Mouse (Mus musculus) embryonic facial prominence, embryonic 14.5 days (tissue): ENCODE data around the gene Tsga13. TPM values are rescaled to one million over a fixed set of nuclear protein-coding genes. Genes with fewer than 3 reads are reported as not detected.
A peak's percentile ranks its signal among the peaks of the same experiment; 100 is the strongest.

Source experiments
- ATAC-seq: fragments of 200-750 bp; cut with Nextera tagmentation; 2 replicates; pipeline ENCODE4 v1.8.0; 2017; ENCODE audit warnings: low read depth, moderate number of reproducible peaks, moderate TSS enrichment
- DNase-seq: peaks from one replicate; pipeline ENCODE4 v3.0.0-alpha.2; 2015; ENCODE audit warnings: low spot score
- H3K27ac ChIP-seq: fragments of 300-500 bp; sonication (generic); replicated peaks from 2 replicates; pipeline ENCODE4 v1.5.1; 2014; ENCODE audit warnings: low read depth, mild to moderate bottlenecking, low read length, moderate library complexity
- H3K27me3 ChIP-seq: fragments of 300-500 bp; sonication (generic); replicated peaks from 2 replicates; pipeline ENCODE4 v1.6.1; 2014; ENCODE audit warnings: low read length; ENCODE audit not compliant: control insufficient read depth, insufficient read depth
- H3K36me3 ChIP-seq: fragments of 300-500 bp; sonication (generic); 2 replicates; pipeline ENCODE4 v1.6.1; 2014; ENCODE audit warnings: low read length, mixed read lengths; ENCODE audit not compliant: control insufficient read depth, insufficient read depth
- H3K4me1 ChIP-seq: fragments of 300-500 bp; sonication (generic); 2 replicates; pipeline ENCODE4 v1.6.1; 2014; ENCODE audit warnings: antibody characterized with exemption, low read length; ENCODE audit not compliant: control insufficient read depth, insufficient read depth
- H3K4me2 ChIP-seq: fragments of 300-500 bp; sonication (generic); 2 replicates; pipeline ENCODE4 v1.6.1; 2014; ENCODE audit warnings: low read depth, mild to moderate bottlenecking, low read length, moderate library complexity, mixed read lengths
- H3K4me3 ChIP-seq: fragments of 300-500 bp; sonication (generic); 2 replicates; pipeline ENCODE4 v1.5.1; 2014; ENCODE audit warnings: low read depth, mild to moderate bottlenecking, low read length
- H3K9ac ChIP-seq: fragments of 300-500 bp; sonication (generic); 2 replicates; pipeline ENCODE4 v1.6.1; 2014; ENCODE audit warnings: low read depth, mild to moderate bottlenecking, low read length, moderate library complexity, mixed read lengths
- H3K9me3 ChIP-seq: fragments of 300-500 bp; sonication (generic); 2 replicates; pipeline ENCODE4 v1.6.1; 2016; ENCODE audit warnings: low read length; ENCODE audit not compliant: control insufficient read depth
- WGBS: fragments of 180-500 bp; shearing (Covaris S2); extraction: QIAGEN DNeasy Blood & Tissue Kit; methylation state at CpG from one replicate; pipeline ENCODE4 v1.1.7; 2014; 5-methylcytosine and 5-hydroxymethylcytosine counted together
- polyA plus RNA-seq: library from polyadenylated mRNA; unstranded; fragments of >200 nt; fragmentation: Nextera tagmentation; extraction: Ambion mirVana; gene quantifications from 2 replicates; pipeline ENCODE4 v1.2.1, GENCODE M21; 2014

The Tsga13 gene
- 0.29 and 0.30 TPM in 2 replicates for polyA plus RNA-seq

DNA sequence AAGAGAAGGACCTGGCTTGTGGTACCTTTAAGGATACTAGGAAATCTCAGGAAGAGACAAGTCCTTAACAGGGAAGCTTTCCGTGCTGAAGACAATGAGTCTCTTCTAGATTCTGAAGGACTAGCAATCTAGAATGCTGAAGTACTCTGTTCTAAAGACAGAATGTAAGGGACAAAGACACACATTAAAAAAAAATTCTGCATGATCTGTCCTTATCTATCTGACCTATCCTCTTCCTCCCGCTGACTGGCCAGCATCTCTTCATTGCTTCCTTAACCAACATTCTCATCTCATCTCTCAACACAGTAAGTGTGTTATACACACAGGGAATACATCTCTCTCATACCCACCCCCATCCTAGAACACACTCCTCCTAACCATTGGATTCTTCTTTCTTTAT lies at the start of gene Tsga13:
Gene Tsga13, minus strand, starts transcription at position 101 of the 400 bp plus-strand sequence.
- DNase-seq (no peak), ATAC-seq (no peak)
- no peaks in the 10 kb centered on the region for H3K4me1 ChIP-seq
- no peak within 1 kb of the TSS for H3K4me3 ChIP-seq
- H3K9ac ChIP-seq = no peak within 1 kb of the TSS
- 98% methylated on average over 2 of the region's 2 CpGs for WGBS
- no peak within 1 kb of the TSS for H3K4me2 ChIP-seq
- no peaks in the 10 kb centered on the region for H3K36me3 ChIP-seq
- H3K9me3 ChIP-seq = no peaks in the 10 kb centered on the region
- H3K27me3 ChIP-seq = no peaks in the 10 kb centered on the region
- H3K27ac ChIP-seq = no peak within 1 kb of the TSS

DNA sequence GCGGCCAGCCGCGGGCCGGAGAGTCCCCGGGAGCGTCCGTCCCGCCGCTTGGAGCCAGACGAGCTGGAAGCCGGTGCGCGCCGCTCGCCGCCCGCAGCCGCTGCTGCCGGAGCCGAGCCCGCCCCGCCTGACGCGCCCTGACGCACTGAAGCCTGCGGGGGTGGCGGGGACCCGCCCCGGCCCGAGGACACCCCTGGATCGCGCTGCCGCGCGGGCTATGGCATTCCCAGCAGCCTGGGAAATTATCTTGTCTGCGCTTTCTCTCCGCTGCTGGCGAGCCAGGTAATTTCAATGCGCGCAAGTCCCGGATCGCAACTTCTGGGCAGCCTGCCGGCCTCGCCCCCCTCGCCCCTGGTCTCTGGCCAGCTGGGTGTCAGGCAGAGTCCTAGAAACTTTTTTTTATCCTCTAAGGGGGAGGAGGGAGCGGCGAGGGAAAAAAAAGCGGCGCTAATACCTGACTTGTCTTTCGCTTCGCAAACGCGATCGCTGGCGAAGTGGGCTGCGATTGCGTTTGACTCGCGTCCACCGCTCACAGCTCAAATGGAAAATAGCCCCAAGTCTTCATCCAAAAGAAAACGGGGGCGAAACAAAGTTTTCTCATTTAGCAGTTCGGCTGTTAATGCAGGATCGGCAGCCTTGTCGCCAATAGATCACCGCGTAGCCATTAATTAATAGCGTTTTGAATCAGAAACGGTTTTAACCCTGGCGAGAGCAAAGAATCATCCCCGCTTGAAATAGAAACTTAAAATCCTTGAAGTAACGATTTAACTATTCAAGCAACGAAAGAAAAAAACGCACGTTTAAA lies 43.6 kb upstream of the Tsga13 start, which contains the start of gene Klf14:
Gene Klf14, minus strand, starts transcription at position 343 of the 805 bp plus-strand sequence.
- Histone ChIP-seq H3K27me3 (peaks cover 60% of the 10 kb centered on the region), H3K4me3 (peak within 1 kb of the TSS; percentile 61), H3K9ac (peak within 1 kb of the TSS; percentile 62), H3K4me1 (no peaks in the 10 kb centered on the region), H3K36me3 (no peaks in the 10 kb centered on the region; the same call in 1 of the 2 replicates), H3K4me2 (peak within 1 kb of the TSS; percentile 73), H3K9me3 (peaks cover 40% of the 10 kb centered on the region), H3K27ac (peak within 1 kb of the TSS; percentile 70)
- WGBS = under 1% methylated on average over 63 of the region's 75 CpGs
- ATAC-seq (peak; percentile 63; the same call in 1 of the 2 replicates), DNase-seq (peak; percentile 73)

DNA sequence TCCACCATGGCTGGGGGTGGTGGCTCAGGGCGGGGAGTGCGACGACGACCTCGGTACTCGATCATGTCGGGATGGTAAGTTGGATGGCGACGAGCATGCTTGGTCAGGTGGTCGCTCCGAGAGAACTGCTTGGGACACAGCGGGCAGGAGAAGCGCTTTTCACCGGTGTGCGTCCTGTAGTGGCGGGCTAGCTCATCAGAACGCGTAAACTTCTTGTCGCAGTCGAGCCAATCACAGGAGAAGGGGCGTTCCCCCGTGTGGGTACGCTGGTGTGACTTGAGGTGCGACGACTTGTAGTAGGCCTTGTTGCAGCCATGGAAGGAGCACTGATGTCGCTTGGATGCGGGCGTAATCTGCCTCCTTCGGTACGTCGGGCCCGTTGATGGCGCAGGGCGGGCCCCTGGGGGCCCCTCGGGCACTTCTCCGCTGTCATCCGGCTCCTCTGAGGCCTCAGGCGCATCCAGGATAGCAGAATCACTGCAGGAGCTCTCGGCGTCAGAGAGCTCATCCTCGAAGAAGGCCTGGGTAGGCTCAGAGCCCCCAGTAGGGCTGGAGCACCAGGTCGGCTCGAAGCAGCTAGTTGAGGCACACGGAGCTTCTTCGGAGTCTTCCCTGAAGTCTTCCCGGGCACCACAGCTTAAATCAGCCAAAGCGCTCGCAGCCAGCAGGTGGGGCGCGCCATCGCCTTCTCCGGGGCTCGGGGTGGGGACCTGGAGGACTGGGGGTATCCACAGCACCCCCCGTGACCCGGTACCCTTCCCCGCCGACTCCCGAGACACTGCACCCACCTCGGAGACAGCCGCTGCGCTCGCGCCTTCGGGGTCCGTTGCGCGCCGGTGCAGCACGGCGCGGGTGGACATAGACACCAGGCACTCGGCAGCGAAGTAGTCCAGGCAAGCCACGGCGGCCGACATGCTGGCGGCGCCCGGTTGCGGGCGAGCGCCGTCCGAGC lies 42.7 kb upstream of the Tsga13 start:
- H3K36me3 ChIP-seq = no peaks in the 10 kb centered on the region; the same call in 1 of the 2 replicates
- peak overlapping the region; percentile 62 for H3K9ac ChIP-seq
- H3K4me2 ChIP-seq = peak overlapping the region; percentile 73
- 3% methylated on average over 62 of the region's 84 CpGs for WGBS
- H3K27me3 ChIP-seq = peaks cover 52% of the 10 kb centered on the region
- peak overlapping the region; percentile 61 for H3K4me3 ChIP-seq
- ATAC-seq = no peak
- H3K27ac ChIP-seq = peak overlapping the region; percentile 70
- no peak for DNase-seq
- no peaks in the 10 kb centered on the region for H3K4me1 ChIP-seq
- H3K9me3 ChIP-seq = peaks cover 40% of the 10 kb centered on the region

DNA sequence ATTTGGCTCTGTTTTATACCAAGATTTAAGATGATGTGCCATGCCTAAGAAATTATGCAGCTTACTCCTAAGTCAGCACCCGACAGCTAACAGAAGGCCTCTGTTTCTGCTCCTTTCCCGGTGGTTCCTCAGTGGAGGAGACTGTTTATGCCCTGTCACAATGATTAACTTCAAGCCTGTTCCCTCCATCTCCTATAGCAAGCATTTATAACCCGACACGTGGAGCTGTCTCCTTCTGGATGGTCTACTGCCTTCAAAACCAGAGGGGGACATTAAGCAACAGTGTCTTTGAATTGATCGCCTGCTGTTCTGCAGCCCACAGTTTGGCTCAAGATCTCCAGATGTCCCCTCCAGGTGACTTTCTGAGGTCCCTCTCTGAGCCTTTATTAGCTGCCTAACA lies 23.9 kb upstream of the Tsga13 start:
- WGBS = 61% methylated on average over 5 of the region's 5 CpGs
- Histone ChIP-seq H3K9ac (no peak overlapping the region), H3K27me3 (no peaks in the 10 kb centered on the region), H3K4me2 (no peak overlapping the region), H3K9me3 (no peaks in the 10 kb centered on the region), H3K4me3 (no peak overlapping the region), H3K36me3 (no peaks in the 10 kb centered on the region), H3K4me1 (no peaks in the 10 kb centered on the region), H3K27ac (no peak overlapping the region)
- DNase-seq = no peak
- no peak for ATAC-seq

DNA sequence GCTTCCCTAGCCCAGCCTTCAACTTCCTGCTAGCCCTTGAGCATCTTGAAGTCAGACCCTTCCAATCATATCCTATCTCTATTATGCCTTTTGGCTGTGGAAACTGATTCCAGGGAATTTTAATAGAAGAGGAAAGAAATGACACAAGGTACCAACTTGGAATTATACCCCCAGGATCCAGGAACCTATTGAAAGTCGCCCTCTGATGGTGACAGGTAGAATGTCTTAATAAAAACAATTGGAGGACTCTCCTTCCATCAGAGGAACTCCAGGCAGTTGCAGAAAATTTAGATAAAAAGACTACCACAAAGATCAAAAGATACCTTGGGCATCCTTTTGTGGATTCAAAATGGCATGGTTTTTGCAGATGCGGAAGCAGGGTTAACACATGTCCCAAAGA lies 7.4 kb upstream of the Tsga13 start:
- no peak overlapping the region for H3K4me2 ChIP-seq
- no peaks in the 10 kb centered on the region for H3K4me1 ChIP-seq
- H3K4me3 ChIP-seq = no peak overlapping the region
- ATAC-seq = no peak
- no peaks in the 10 kb centered on the region for H3K36me3 ChIP-seq
- 45% methylated on average over 2 of the region's 2 CpGs for WGBS
- no peak overlapping the region for H3K9ac ChIP-seq
- no peaks in the 10 kb centered on the region for H3K27me3 ChIP-seq
- no peaks in the 10 kb centered on the region for H3K9me3 ChIP-seq
- H3K27ac ChIP-seq = no peak overlapping the region
- peak; percentile 29 for DNase-seq

DNA sequence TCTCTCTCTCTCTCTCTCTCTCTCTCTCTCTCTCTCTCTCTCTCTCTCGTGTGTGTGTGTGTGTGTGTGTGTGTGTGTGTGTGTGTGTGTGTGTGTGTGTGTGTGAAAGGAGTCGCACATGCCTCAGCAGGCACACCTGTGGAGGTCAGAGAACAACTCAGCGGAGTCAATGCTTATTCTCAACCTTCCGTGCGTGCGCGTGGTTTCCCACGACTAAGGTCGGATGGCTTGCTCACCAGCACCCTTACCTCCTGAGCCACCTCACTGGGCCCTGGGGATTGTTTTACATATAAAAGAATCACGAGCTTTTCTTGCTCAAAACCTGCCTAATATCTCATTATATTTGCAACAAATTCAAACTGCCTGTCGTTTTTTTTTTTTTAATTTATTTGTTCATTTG lies 6.5 kb upstream of the Tsga13 start:
- Histone ChIP-seq H3K4me1 (no peaks in the 10 kb centered on the region), H3K4me3 (no peak overlapping the region), H3K27me3 (no peaks in the 10 kb centered on the region), H3K9ac (no peak overlapping the region), H3K9me3 (no peaks in the 10 kb centered on the region), H3K4me2 (peak overlapping the region; percentile 46), H3K36me3 (no peaks in the 10 kb centered on the region), H3K27ac (no peak overlapping the region)
- no peak for ATAC-seq
- DNase-seq = no peak
- 59% methylated on average over 10 of the region's 11 CpGs for WGBS

DNA sequence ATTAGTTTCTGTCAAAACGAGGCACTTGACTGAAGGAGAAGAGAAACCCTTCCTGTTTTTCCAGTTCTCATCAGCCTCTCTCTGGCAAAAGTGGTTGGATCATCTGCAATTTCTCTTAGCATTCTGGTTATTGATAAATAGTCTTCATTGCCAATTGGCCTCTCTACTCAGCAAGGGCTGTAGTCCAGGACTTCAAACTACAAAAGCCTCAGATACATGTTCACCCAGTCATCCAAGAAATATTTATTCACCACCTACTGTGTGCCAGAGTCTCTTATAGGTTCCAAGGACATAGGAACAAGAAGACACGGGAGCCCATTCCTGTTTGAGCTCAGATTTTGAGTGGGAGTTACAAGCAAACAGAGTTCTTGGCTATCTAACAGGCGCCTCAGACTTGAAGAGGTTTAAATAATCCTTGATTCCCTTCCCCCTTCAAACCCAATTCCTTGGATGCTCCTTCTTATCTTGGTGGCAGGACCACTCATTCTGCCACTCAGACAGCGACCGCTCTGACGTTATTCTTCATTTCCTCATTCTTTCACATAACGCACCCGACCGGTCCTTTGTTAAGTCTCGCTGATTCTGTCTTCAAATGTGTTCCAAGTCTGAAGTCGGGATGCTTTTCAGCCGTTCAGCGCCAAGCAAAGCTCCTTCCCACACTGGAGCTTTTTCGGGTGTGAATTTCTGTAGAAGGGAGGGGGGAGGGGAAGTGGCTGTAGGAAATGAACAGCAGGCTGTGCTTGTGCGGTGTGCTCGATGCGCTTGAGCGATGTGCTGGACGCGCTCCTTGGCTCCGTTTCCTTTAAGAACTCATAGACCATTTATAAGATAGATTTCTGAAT lies 5.7 kb upstream of the Tsga13 start:
- peak; percentile 22; the same call in 1 of the 2 replicates for ATAC-seq
- Histone ChIP-seq H3K9ac (no peak overlapping the region), H3K27ac (no peak overlapping the region)

DNA sequence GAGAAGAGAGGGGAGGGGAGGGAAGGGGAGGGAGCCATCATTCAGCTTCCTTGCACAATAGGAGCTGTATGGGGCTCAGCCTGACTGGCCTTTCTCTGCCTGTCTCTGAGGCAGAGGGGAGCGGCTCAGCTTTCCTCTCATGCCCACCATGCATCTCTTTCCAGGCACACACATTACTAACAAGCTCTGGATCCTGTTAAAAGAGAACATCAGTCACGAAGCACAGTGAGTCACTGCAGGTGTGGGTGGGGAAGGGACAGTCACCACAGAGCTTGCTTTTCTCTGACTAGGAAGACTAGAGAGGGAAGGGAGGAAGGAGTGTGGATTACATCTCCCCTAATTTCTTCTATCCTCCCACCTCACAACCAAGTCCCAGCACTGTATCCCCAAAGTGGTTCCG lies 7.4 kb downstream of the Tsga13 start:
- H3K4me3 ChIP-seq = no peak overlapping the region
- no peaks in the 10 kb centered on the region for H3K9me3 ChIP-seq
- WGBS = 49% methylated on average over 3 of the region's 3 CpGs
- ATAC-seq (no peak), DNase-seq (no peak)
- no peak overlapping the region for H3K27ac ChIP-seq
- no peak overlapping the region for H3K4me2 ChIP-seq
- no peaks in the 10 kb centered on the region for H3K36me3 ChIP-seq
- no peaks in the 10 kb centered on the region for H3K27me3 ChIP-seq
- H3K9ac ChIP-seq = no peak overlapping the region
- no peaks in the 10 kb centered on the region for H3K4me1 ChIP-seq

More for the DNA sequence above, 5.7 kb upstream of the Tsga13 start:
- H3K27me3 ChIP-seq = no peaks in the 10 kb centered on the region
- peak overlapping the region; percentile 46 for H3K4me2 ChIP-seq
- H3K36me3 ChIP-seq = no peaks in the 10 kb centered on the region
- H3K4me3 ChIP-seq = peak overlapping the region; percentile 7
- H3K4me1 ChIP-seq = no peaks in the 10 kb centered on the region
- peak; percentile 76 for DNase-seq
- H3K9me3 ChIP-seq = no peaks in the 10 kb centered on the region
- WGBS = 38% methylated on average over 21 of the region's 21 CpGs
